Mouse (Mus musculus) urinary bladder, adult 2 months (tissue): ENCODE measurements around the gene I830077J02Rik. TPM values are rescaled to one million over a fixed set of nuclear protein-coding genes. Genes with fewer than 3 reads are reported as not detected.
"Not testable (repeated sequence)": the region's sequence is repeated elsewhere in the genome, so short reads cannot be mapped to it uniquely, and the experiment has no call there.

Source experiments
- DNase-seq: peaks from one replicate; pipeline ENCODE4 v3.0.0; 2022; ENCODE audit warnings: low spot score
- polyA plus RNA-seq: library from polyadenylated mRNA; depleted of rRNA; stranded (reverse); fragments of >200 nt; gene quantifications from 2 replicates; pipeline ENCODE4 v1.2.3, GENCODE M21; 2012

Gene I830077J02Rik
- polyA plus RNA-seq, 1 experiment, result 0.58 TPM

DNA sequence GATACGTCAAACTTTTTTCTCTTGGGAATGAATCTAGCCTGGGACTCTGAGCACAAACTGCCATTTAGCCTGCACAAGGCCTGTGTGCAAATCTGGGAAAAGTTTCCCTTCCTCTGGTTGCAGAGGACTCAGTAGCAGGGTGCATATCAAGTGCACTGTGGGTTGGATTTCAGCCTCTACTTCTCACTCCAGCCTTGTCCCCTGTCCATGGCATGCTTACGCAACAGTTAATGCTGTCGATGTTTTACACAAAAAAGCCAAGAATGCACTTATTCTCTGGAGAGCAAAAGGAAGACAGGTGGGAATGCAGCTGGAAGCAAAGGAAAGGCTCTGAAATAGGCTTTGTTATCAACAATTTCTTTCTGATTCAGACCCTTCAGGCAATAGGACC is 14.1 kb downstream of the I830077J02Rik start:
- DNase-seq, result no peak

GRCm38 (mm10) chr3:105917656-105918354 is 14.7 kb downstream of the I830077J02Rik start:
- DNase-seq, result no peak

DNA sequence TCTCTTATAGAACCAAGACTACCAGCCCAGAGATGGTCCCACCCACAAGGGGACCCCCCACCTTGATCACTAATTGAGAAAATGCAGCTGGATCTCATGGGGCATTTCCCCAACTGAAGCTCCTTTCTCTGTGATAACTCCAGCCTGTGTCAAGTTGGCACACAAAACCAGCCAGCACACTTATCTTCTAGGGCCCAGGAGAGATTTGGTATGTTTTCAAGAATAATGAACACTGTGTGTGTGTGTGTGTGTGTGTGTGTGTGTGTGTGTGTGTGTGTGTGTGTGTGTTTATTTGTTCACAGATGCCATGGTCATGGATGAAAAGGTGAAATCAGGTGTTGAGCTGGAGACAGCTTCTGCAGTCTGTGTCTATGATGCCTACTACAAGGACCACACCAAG is 16.0 kb downstream of the I830077J02Rik start:
- not testable (repeated sequence) for DNase-seq

DNA sequence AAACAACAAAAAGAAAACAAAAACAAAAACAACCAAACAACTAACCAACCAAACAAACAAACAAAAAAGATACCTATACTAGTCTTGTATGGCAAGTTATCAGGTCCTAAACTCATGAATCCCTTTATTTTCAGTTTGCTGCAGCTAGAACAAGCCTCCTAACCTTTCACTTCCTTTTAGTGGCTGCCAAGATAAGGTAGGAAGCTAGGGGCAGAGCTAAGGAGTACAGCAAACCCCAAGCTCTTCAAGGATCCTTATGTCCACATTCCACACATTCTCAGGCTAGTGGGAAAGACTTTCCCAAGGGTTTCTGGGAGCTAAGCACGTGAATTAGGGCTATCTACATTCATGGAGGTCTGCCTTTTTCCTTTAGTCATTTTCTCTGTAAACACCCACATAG is 17.2 kb downstream of the I830077J02Rik start:
- no peak for DNase-seq

GRCm38 (mm10) chr3:105913839-105914681 is 18.4 kb downstream of the I830077J02Rik start:
- DNase-seq, result no peak

DNA sequence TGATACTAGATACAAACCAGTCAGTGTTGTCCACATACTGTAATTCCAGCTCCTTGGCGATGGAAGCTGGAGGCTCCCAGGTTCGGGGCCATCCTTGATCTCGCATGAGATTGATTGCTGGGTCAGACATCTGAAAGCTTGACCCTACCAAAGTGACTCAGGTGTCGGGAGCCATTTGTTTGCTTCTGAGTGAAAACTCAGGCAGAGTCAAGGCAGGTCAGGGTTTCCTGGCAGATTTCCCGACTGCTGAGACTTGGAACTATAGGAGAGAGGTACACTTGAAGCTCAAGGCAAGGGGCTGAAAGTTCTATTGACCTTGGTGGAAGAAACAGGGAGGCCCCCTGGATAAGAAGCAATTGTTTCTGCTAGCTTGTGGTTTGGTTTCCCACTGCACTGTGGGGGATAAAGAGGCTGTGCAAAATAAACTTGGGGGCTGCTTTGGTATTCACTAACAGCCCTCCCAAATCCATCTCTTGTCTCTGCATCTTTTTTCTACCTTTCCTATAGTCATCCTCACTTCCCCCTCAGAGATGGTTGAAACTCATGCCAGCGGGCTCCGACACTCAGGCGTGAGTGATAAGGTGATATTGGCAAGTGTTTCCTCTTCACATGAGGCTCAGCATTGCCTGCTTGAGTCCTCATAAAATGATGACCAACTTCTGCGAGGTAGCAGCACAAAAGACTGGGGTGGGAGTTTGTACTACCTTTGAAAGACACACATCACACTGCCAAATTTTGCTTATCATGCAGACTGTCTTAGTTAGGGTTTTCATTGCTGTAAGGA is 20.2 kb downstream of the I830077J02Rik start:
- DNase-seq, result no peak

- DNase-seq, result no peak
Measured at GRCm38 (mm10) chr3:105910519-105911190, 21.8 kb downstream of the I830077J02Rik start.

DNA sequence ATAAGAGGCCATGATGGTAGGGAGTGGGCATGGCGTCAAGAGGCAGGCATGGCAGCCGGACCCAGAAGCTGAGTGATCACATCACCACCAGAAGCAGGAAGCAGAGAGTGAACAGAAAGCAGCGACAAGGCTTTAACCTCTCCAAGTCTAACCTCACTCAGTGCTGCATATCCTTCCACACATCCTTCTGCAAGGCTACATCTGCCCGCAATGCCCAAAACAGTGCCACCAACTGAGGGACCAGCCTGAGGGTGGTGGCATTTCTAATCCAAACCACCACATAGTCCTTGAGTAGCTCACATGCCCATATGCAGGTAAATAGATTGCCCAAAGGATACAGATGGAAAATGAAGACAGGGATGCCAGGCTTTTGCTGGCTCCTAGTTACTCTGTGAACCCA is 23.5 kb downstream of the I830077J02Rik start:
- no peak for DNase-seq

DNA sequence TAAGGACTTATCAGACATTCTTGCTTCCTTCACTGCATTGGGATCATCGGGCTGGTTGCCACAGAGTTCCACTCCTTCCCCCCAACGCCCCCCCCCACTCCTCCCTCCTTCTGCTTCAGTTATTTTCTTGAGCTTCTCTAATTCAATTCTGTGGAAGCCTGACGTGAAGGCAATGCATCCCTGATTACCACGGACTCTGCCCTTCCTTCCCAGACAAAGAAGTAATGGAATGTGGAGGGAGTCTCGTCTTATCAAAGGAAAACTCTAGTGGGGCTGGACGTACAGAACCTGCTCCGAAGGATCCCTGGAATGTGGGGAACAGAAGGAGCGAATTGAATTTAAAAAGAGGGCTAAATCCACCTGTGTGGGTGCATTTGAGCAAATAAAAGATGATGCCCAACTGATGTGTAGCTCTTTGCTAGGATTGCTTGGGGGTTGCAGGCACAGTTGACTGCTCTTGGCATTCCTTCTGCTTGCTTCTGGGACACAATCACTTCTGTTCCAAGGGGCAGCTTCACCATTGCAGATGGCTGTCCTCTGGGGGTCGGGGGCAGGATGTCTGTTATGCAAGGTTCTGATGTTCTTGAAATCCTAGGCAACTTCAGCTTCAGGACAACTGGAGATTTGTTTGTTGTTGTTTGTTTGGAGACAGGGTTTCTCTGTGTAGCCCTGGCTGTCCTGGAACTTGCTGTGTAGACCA is 24.4 kb downstream of the I830077J02Rik start:
- no peak for DNase-seq

DNA sequence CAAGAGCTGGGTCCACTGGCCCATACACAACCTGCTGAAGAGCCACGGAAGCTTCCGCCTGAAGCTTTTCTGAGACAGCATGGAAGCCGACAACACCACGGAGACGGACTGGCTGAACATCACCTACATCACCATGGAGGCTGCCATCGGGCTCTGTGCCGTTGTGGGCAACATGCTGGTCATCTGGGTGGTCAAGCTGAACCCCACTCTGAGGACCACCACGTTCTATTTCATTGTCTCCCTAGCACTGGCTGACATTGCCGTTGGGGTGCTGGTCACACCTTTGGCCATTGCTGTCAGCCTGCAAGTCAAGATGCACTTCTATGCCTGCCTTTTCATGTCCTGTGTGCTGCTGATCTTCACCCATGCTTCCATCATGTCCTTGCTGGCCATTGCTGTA is 27.7 kb downstream of the I830077J02Rik start:
- DNase-seq, result no peak

DNA sequence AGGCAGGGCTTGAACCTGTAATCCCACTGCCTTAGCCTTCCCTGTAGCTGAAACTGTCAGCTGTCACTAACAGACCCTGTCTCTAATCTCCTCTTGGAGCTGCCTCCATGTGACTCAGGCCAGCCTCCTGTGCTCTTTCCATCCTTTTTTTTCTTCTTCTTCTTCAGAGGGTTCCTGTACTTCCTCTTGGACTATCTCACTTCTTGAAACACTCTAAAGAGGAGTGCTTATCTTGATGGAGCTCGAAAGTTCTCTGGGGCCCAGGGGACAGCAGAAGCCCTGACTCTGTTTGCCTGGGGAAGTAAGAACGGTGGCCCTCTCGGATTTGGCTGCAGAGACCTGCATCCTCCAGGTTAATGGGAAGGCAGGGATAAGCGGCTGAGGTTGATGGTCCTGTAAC is 28.3 kb downstream of the I830077J02Rik start:
- no peak for DNase-seq

GRCm38 (mm10) chr3:105901468-105901867 is 31.0 kb downstream of the I830077J02Rik start:
- DNase-seq, result no peak

DNA sequence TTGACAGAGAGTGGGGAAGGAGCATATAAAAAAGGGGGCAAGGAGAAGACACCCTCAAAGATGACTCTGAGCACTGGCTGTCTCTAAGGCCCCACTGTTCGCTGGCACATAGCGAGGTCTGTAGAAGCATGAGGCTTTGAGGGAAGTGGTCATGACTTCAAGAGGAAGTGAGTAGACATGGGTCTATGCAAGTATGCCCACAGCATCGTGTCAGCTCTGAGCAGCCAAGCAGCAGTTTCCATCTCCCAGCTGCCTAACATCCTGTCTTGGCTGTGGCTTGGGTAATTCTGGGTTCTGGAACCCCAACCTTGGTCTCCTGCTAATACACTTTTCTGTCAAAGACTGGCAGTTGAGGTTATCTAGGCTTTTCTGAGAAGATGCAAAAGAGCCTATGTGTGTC is 31.7 kb downstream of the I830077J02Rik start:
- no peak for DNase-seq

DNA sequence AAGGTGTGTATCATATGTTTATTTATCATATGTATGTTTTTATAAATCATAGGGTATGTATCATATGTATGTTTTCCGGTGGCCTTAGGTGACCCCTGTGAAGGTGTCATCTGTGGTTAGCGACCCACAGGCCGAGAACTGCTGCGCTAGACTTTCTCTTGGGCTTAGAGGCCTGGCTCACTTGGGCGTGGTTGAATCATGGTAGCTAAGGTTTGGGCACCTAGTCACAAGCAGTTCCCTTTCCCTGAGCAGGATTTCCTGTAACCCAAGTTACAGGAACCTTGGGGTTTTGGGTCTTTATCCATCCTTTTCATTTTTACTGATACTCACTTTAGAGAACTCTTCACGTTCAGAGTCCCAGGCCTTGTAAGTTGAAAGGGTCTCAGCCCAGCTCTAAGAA is 32.2 kb downstream of the I830077J02Rik start:
- no peak for DNase-seq

GRCm38 (mm10) chr3:105899394-105900147 is 32.9 kb downstream of the I830077J02Rik start:
- DNase-seq, result peak; percentile 69

GRCm38 (mm10) chr3:105898861-105899260 is 33.6 kb downstream of the I830077J02Rik start:
- no peak for DNase-seq

GRCm38 (mm10) chr3:105898325-105898724 is 34.1 kb downstream of the I830077J02Rik start:
- no peak for DNase-seq

GRCm38 (mm10) chr3:105896811-105897210 is 35.7 kb downstream of the I830077J02Rik start:
- peak; percentile 6 for DNase-seq

GRCm38 (mm10) chr3:105894601-105895592 is 37.6 kb downstream of the I830077J02Rik start:
- DNase-seq, result peak; percentile 93
